8 mouse cellular contexts compared by ENCODE assay signal in the genomic region with DNA sequence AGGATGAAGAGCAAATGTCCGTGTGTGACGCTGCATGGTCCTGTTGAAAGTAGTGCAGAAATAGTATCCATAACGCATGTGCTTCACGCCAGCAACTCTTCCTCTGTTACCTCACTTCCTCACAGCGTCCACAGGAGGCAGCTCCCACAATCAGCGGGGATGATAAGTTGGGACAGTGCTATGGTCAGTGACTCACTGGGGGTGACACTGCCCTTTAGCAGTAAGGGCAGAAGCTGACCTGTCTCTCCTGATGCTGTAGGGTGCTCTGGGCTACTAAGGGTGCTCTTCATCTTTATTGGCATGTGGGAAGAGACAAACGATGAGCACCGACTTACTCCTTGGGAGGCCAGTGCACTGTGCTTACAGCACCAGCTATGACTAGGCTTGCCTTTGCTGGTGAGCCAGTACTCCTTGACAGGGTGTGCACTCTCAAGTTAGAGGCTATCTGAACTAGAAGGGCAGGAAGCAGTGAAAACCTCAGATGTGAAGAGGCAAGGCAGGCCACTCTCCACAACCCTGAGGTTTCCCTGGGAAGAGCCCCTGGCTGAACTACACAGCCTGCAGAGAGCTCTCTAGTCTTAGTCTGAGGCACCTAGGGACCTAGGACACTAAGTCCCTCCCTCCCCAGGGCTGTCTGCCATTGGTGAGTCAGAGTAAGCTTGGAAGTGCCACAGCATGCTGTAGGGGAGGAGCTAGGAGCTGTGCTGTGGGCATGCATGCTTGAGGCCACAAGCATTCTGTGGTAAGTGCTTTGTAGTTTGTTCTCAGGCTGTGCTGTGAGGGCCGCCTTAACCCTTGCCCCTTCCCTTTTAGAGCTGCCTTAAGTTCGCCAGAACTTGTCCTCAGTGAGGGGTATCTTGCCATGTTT. TPM values are rescaled to one million over a fixed set of nuclear protein-coding genes. Genes with fewer than 3 reads are reported as not detected.
DNase-seq lines count a peak whose midpoint lies in the region; ATAC-seq and TF ChIP-seq lines count a peak whose summit lies in the region.

No protein-coding gene starts in this region.

- no peak for TF ChIP-seq CTCF in gastrocnemius, adult 2 months (IDR thresholded peaks at IDR 0.05)
- no peak for TF ChIP-seq CTCF in C2C12 (IDR thresholded peaks at IDR 0.05; ENCODE audit: control insufficient read depth, insufficient read depth, insufficient read length)
- TF ChIP-seq CTCF in cortical plate, adult 2 months (IDR thresholded peaks at IDR 0.05; ENCODE audit: extremely low read depth, insufficient read depth, low read length), result no peak
- no peak for TF ChIP-seq CTCF in midbrain, postnatal 0 days (IDR thresholded peaks at IDR 0.05)

- 67% methylated on average over 10 of the region's 10 CpGs for WGBS in kidney, embryonic 16.5 days
- 70% methylated on average over 10 of the region's 10 CpGs for WGBS in midbrain, postnatal 0 days

- H3K9ac ChIP-seq in kidney, embryonic 16.5 days (replicated peaks; ENCODE audit: low read length), result no peak overlapping the region
- H3K9ac ChIP-seq in midbrain, postnatal 0 days (replicated peaks; ENCODE audit: low read length, poor library complexity, severe bottlenecking), result no peak overlapping the region

- no peak overlapping the region for H3K4me3 ChIP-seq in gastrocnemius, adult 2 months
- H3K4me3 ChIP-seq in C2C12 (ENCODE audit: insufficient read depth, poor library complexity, severe bottlenecking), result no peak overlapping the region
- no peak overlapping the region for H3K4me3 ChIP-seq in cortical plate, adult 2 months (ENCODE audit: insufficient read depth, low read length)
- no peak overlapping the region for H3K4me3 ChIP-seq in kidney, embryonic 16.5 days (ENCODE audit: low read length)
- H3K4me3 ChIP-seq in midbrain, postnatal 0 days (ENCODE audit: low read depth, low read length), result no peak overlapping the region

- no peaks in the 10 kb centered on the region for H3K79me2 ChIP-seq in C2C12 (ENCODE audit: control insufficient read depth, insufficient read depth)

- peak; percentile 71 for ATAC-seq in kidney, embryonic 16.5 days (ENCODE audit: low FRiP score, low TSS enrichment)
- no peak for ATAC-seq in midbrain, postnatal 0 days (ENCODE audit: low FRiP score)

- H3K79me3 ChIP-seq in C2C12 (ENCODE audit: low read depth), result no peaks in the 10 kb centered on the region

- H3K4me1 ChIP-seq in cortical plate, adult 2 months (ENCODE audit: control insufficient read depth, insufficient read depth, low read length), result peaks cover 8% of the 10 kb centered on the region
- no peaks in the 10 kb centered on the region for H3K4me1 ChIP-seq in kidney, embryonic 16.5 days (ENCODE audit: insufficient read depth, low read length)
- H3K4me1 ChIP-seq in midbrain, postnatal 0 days (ENCODE audit: insufficient read depth, low read length), result no peaks in the 10 kb centered on the region

- H3K4me2 ChIP-seq in kidney, embryonic 16.5 days (replicated peaks; ENCODE audit: low read depth, low read length), result no peak overlapping the region
- no peak overlapping the region for H3K4me2 ChIP-seq in midbrain, postnatal 0 days (ENCODE audit: low read depth, low read length, poor library complexity, severe bottlenecking)

- no peaks in the 10 kb centered on the region for H3K27me3 ChIP-seq in C2C12 (ENCODE audit: control insufficient read depth, insufficient read depth, insufficient read length)
- H3K27me3 ChIP-seq in kidney, embryonic 16.5 days (ENCODE audit: insufficient read depth, low read length), result no peaks in the 10 kb centered on the region
- no peaks in the 10 kb centered on the region for H3K27me3 ChIP-seq in midbrain, postnatal 0 days (ENCODE audit: insufficient read depth, low read length)

- peaks cover 28% of the 10 kb centered on the region for H3K36me3 ChIP-seq in C2C12 (ENCODE audit: control insufficient read depth, insufficient read depth)
- H3K36me3 ChIP-seq in kidney, embryonic 16.5 days (ENCODE audit: insufficient read depth, low read length), result peaks cover 5% of the 10 kb centered on the region; the same call in 1 of the 2 replicates
- peaks cover 12% of the 10 kb centered on the region for H3K36me3 ChIP-seq in midbrain, postnatal 0 days (ENCODE audit: insufficient read depth, low read length)

- H3K9me3 ChIP-seq in kidney, embryonic 16.5 days (ENCODE audit: low read length), result no peaks in the 10 kb centered on the region
- no peaks in the 10 kb centered on the region for H3K9me3 ChIP-seq in midbrain, postnatal 0 days (ENCODE audit: low read length)

- intact Hi-C loops in gastrocnemius, adult 2 months (cut with DNase I), result no loop called here

- no peak overlapping the region for H3ac ChIP-seq in C2C12 (ENCODE audit: control insufficient read depth, insufficient read length, low read depth)

- TF ChIP-seq POLR2A in cortical plate, adult 2 months (IDR thresholded peaks at IDR 0.05; ENCODE audit: extremely low read depth, insufficient read depth, low read length), result no peak

- peak; percentile 49 for DNase-seq in gastrocnemius, adult 2 months
- no peak for DNase-seq in gastrocnemius, adult 18-20 months (ENCODE audit: low spot score)
- DNase-seq in midbrain, postnatal 0 days (ENCODE audit: low spot score), result peak; percentile 18
- no peak for DNase-seq in frontal cortex, postnatal 10 days (ENCODE audit: low spot score in 2 of 2)
- DNase-seq in cerebellum, postnatal 4 days (ENCODE audit: low spot score in 2 of 2), result no peak

- no peak overlapping the region for H3K27ac ChIP-seq in gastrocnemius, adult 2 months
- H3K27ac ChIP-seq in cortical plate, adult 2 months (ENCODE audit: insufficient read depth, low read length), result peak overlapping the region; percentile 53; the same call in 1 of the 2 replicates
- no peak overlapping the region for H3K27ac ChIP-seq in kidney, embryonic 16.5 days (ENCODE audit: low read length)
- H3K27ac ChIP-seq in midbrain, postnatal 0 days (ENCODE audit: low read depth, low read length), result no peak overlapping the region

TF ChIP-seq in C2C12, 6 proteins besides CTCF, POLR2A, EP300 and RAD21:
- no peak for TF ChIP-seq FOSL1 (IDR thresholded peaks at IDR 0.05; ENCODE audit: insufficient read depth, low read length, poor library complexity, severe bottlenecking)
- peak; percentile 41 for TF ChIP-seq MAX (IDR thresholded peaks at IDR 0.05)

RNA-seq across cellular contexts. Expression of gene Myo5c, which starts 10.2 kb away (rescaled TPM):
- 10 to 100 TPM; 10.8 to 13.6 TPM for total RNA-seq in gastrocnemius, adult 2 months (2021)
- total RNA-seq in gastrocnemius, adult 18-20 months (2021), result 10 to 100 TPM in 1 of 2 experiments, 1 to 10 TPM in 1; 9.0 to 10.9 TPM
- polyA plus RNA-seq in C2C12 (2012; fragmentation: generic; extraction: Trizol), result 0.01 TPM
- polyA plus RNA-seq in cortical plate, adult 2 months (2012; rRNA removed), result 5.0 and 5.9 TPM in 2 replicates
- polyA plus RNA-seq in kidney, embryonic 16.5 days (2015; fragmentation: Nextera tagmentation; extraction: Ambion mirVana), result 4.0 and 5.0 TPM in 2 replicates
- 0.22 and 0.61 TPM in 2 replicates for total RNA-seq in midbrain, postnatal 0 days (2014; rRNA removed)
- 0.36 and 0.62 TPM in 2 replicates for polyA plus RNA-seq in midbrain, postnatal 0 days (2015; fragmentation: Nextera tagmentation; extraction: Ambion mirVana)

Comparison
In these comparisons a context has a peak if more than half of its experiments do, and no peak if none do; other contexts are left out.
1. DNase-seq: peak in gastrocnemius, adult 2 months (single experiment) and midbrain, postnatal 0 days (single experiment); none in gastrocnemius, adult 18-20 months (single experiment), frontal cortex, postnatal 10 days (0 of 2) and cerebellum, postnatal 4 days (0 of 2).